In the genomic region with DNA sequence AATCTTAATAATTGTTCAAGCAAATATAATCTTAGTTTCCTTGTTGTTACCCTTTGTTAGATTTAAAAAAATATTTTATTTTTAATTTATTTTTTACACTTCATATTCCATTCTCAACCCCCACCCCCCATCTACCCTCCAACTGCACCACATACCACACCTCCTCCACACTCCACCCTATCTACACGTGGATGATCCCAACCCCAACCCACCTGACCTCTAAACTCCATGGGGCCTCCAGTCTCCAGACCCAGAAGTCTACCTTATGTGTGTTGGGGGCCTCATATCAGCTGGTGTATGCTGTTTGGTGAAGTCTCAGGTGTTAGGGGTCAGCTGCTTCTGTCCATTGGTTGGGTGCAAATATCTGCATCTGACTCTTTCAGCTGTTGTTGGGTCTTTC, we compare ENCODE assay signal across 21 mouse cellular contexts.
A peak's percentile ranks its signal among the peaks of the same experiment; 100 is the strongest.
DNase-seq lines count a peak whose midpoint lies in the region; ATAC-seq and TF ChIP-seq lines count a peak whose summit lies in the region.
"Had no signal": no experiment of that assay in that cellular context is flagged by ENCODE, and none has a peak within 500 bp of the region (broad histone marks: within the 10 kb centered on the region; RNA-seq: fewer than 3 reads in every experiment).

No protein-coding gene starts in this region.

- no peak overlapping the region for H3K4me3 ChIP-seq in midbrain, embryonic 11.5 days (ENCODE audit: low read depth, low read length)
- H3K4me3 ChIP-seq in midbrain, embryonic 14.5 days (replicated peaks; ENCODE audit: low read depth, low read length) = no peak overlapping the region
- no peak overlapping the region for H3K4me3 ChIP-seq in midbrain, embryonic 12.5 days
- no peak overlapping the region for H3K4me3 ChIP-seq in midbrain, postnatal 0 days (ENCODE audit: low read depth, low read length)
- no peak overlapping the region for H3K4me3 ChIP-seq in midbrain, embryonic 13.5 days (replicated peaks)
- no peak overlapping the region for H3K4me3 ChIP-seq in midbrain, embryonic 16.5 days (ENCODE audit: low read depth, low read length)

- no peaks in the 10 kb centered on the region for H3K27me3 ChIP-seq in midbrain, embryonic 11.5 days (ENCODE audit: control insufficient read depth, insufficient read depth, low read length)
- no peaks in the 10 kb centered on the region for H3K27me3 ChIP-seq in midbrain, embryonic 14.5 days (ENCODE audit: control insufficient read depth, insufficient read depth, low read length)
- no peaks in the 10 kb centered on the region for H3K27me3 ChIP-seq in midbrain, embryonic 12.5 days
- no peaks in the 10 kb centered on the region for H3K27me3 ChIP-seq in midbrain, postnatal 0 days (ENCODE audit: insufficient read depth, low read length)
- no peaks in the 10 kb centered on the region for H3K27me3 ChIP-seq in midbrain, embryonic 13.5 days
- no peaks in the 10 kb centered on the region for H3K27me3 ChIP-seq in midbrain, embryonic 16.5 days (ENCODE audit: control insufficient read depth, insufficient read depth, low read depth, low read length)
- H3K27me3 ChIP-seq: CH12.LX, Patski had no signal

- 39% methylated on average over 1 of the region's 1 CpGs for WGBS in midbrain, embryonic 11.5 days
- 59% methylated on average over 1 of the region's 1 CpGs for WGBS in midbrain, embryonic 14.5 days
- WGBS in midbrain, embryonic 12.5 days = 59% methylated on average over 1 of the region's 1 CpGs
- 51% methylated on average over 1 of the region's 1 CpGs for WGBS in midbrain, postnatal 0 days
- WGBS in midbrain, embryonic 13.5 days = 70% methylated on average over 1 of the region's 1 CpGs
- 77% methylated on average over 1 of the region's 1 CpGs for WGBS in midbrain, embryonic 16.5 days

- H3K27ac ChIP-seq in midbrain, embryonic 11.5 days (ENCODE audit: low read depth, low read length) = no peak overlapping the region
- H3K27ac ChIP-seq in midbrain, embryonic 14.5 days (replicated peaks; ENCODE audit: low read depth, low read length) = no peak overlapping the region
- H3K27ac ChIP-seq in midbrain, embryonic 12.5 days (replicated peaks) = no peak overlapping the region
- H3K27ac ChIP-seq in midbrain, postnatal 0 days (ENCODE audit: low read depth, low read length) = no peak overlapping the region
- H3K27ac ChIP-seq in midbrain, embryonic 13.5 days = no peak overlapping the region
- H3K27ac ChIP-seq in midbrain, embryonic 16.5 days (ENCODE audit: low read length) = no peak overlapping the region

- no peak for DNase-seq in midbrain, embryonic 11.5 days (ENCODE audit: low spot score, missing footprints)
- DNase-seq in midbrain, embryonic 14.5 days = no peak
- no peak for DNase-seq in midbrain, postnatal 0 days (ENCODE audit: low spot score)
- DNase-seq: adrenal gland, adult 2 months; adrenal gland, adult 8-10 months; adrenal gland, postnatal 10 days; adrenal gland, postnatal 14 days; adrenal gland, postnatal 25 days; adrenal gland, postnatal 36 days; B cell, adult 2 months; cerebellum, adult 11 months; cerebellum, adult 11-12 months; cerebellum, adult 18-20 months had no signal

- H3K9me3 ChIP-seq in midbrain, embryonic 11.5 days (ENCODE audit: control insufficient read depth, low read length) = no peaks in the 10 kb centered on the region
- H3K9me3 ChIP-seq in midbrain, embryonic 14.5 days (ENCODE audit: control insufficient read depth, low read length) = no peaks in the 10 kb centered on the region
- H3K9me3 ChIP-seq in midbrain, embryonic 12.5 days = no peaks in the 10 kb centered on the region
- no peaks in the 10 kb centered on the region for H3K9me3 ChIP-seq in midbrain, postnatal 0 days (ENCODE audit: low read length)
- no peaks in the 10 kb centered on the region for H3K9me3 ChIP-seq in midbrain, embryonic 13.5 days
- H3K9me3 ChIP-seq in midbrain, embryonic 16.5 days (replicated peaks; ENCODE audit: control insufficient read depth, low read length, poor library complexity, severe bottlenecking) = no peaks in the 10 kb centered on the region
- H3K9me3 ChIP-seq: G1E had no signal

- no peak overlapping the region for H3K9ac ChIP-seq in midbrain, embryonic 11.5 days (ENCODE audit: low read length)
- no peak overlapping the region for H3K9ac ChIP-seq in midbrain, embryonic 14.5 days (replicated peaks; ENCODE audit: low read length)
- H3K9ac ChIP-seq in midbrain, embryonic 12.5 days (replicated peaks) = no peak overlapping the region
- no peak overlapping the region for H3K9ac ChIP-seq in midbrain, postnatal 0 days (replicated peaks; ENCODE audit: low read length, poor library complexity, severe bottlenecking)
- H3K9ac ChIP-seq in midbrain, embryonic 13.5 days (replicated peaks) = no peak overlapping the region
- H3K9ac ChIP-seq in midbrain, embryonic 16.5 days (ENCODE audit: low read depth, low read length) = no peak overlapping the region

- no peak overlapping the region for H3K4me2 ChIP-seq in midbrain, embryonic 11.5 days
- H3K4me2 ChIP-seq in midbrain, embryonic 14.5 days (ENCODE audit: low read length) = no peak overlapping the region
- H3K4me2 ChIP-seq in midbrain, embryonic 12.5 days (replicated peaks) = no peak overlapping the region
- no peak overlapping the region for H3K4me2 ChIP-seq in midbrain, postnatal 0 days (ENCODE audit: low read depth, low read length, poor library complexity, severe bottlenecking)
- H3K4me2 ChIP-seq in midbrain, embryonic 13.5 days (replicated peaks) = no peak overlapping the region
- no peak overlapping the region for H3K4me2 ChIP-seq in midbrain, embryonic 16.5 days (ENCODE audit: low read length)

- no peaks in the 10 kb centered on the region for H3K4me1 ChIP-seq in midbrain, embryonic 11.5 days (ENCODE audit: control insufficient read depth, insufficient read depth, low read length)
- H3K4me1 ChIP-seq in midbrain, embryonic 14.5 days (ENCODE audit: control insufficient read depth, insufficient read depth, low read length) = no peaks in the 10 kb centered on the region
- no peaks in the 10 kb centered on the region for H3K4me1 ChIP-seq in midbrain, embryonic 12.5 days
- H3K4me1 ChIP-seq in midbrain, postnatal 0 days (ENCODE audit: insufficient read depth, low read length) = no peaks in the 10 kb centered on the region
- H3K4me1 ChIP-seq in midbrain, embryonic 13.5 days (replicated peaks) = no peaks in the 10 kb centered on the region
- H3K4me1 ChIP-seq in midbrain, embryonic 16.5 days (ENCODE audit: control insufficient read depth, insufficient read depth, low read length) = no peaks in the 10 kb centered on the region

- TF ChIP-seq CTCF in midbrain, postnatal 0 days (IDR thresholded peaks at IDR 0.05) = no peak

- peak; percentile 62 for ATAC-seq in midbrain, embryonic 11.5 days (ENCODE audit: low FRiP score)
- no peak for ATAC-seq in midbrain, embryonic 14.5 days (ENCODE audit: low FRiP score, low TSS enrichment)
- peak; percentile 52; the same call in 1 of the 2 replicates for ATAC-seq in midbrain, embryonic 12.5 days (ENCODE audit: low FRiP score, low read depth)
- ATAC-seq in midbrain, postnatal 0 days (ENCODE audit: low FRiP score) = no peak
- ATAC-seq in midbrain, embryonic 13.5 days = peak; percentile 53; the same call in 1 of the 2 replicates
- no peak for ATAC-seq in midbrain, embryonic 16.5 days
- ATAC-seq: activated CD4-positive, CD25-positive, alpha-beta regulatory T cell, adult 4 months; CD4-positive, CD25-positive, alpha-beta regulatory T cell, adult 4 months; Patski had no signal

- no peaks in the 10 kb centered on the region for H3K36me3 ChIP-seq in midbrain, embryonic 11.5 days (ENCODE audit: control insufficient read depth, insufficient read depth, low read length)
- no peaks in the 10 kb centered on the region for H3K36me3 ChIP-seq in midbrain, embryonic 14.5 days (ENCODE audit: control insufficient read depth, insufficient read depth, low read length)
- H3K36me3 ChIP-seq in midbrain, embryonic 12.5 days = no peaks in the 10 kb centered on the region
- no peaks in the 10 kb centered on the region for H3K36me3 ChIP-seq in midbrain, postnatal 0 days (ENCODE audit: insufficient read depth, low read length)
- H3K36me3 ChIP-seq in midbrain, embryonic 13.5 days = no peaks in the 10 kb centered on the region
- H3K36me3 ChIP-seq in midbrain, embryonic 16.5 days (ENCODE audit: control insufficient read depth, insufficient read depth, low read length) = no peaks in the 10 kb centered on the region
- H3K36me3 ChIP-seq: G1E had no signal

Comparison
In these comparisons a context has a peak if more than half of its experiments do, and no peak if none do; other contexts are left out.
1. ATAC-seq: peak in midbrain, embryonic 11.5 days (single experiment), midbrain, embryonic 12.5 days (single experiment) and midbrain, embryonic 13.5 days (single experiment); none in midbrain, embryonic 14.5 days (single experiment), midbrain, postnatal 0 days (single experiment) and midbrain, embryonic 16.5 days (single experiment).